Mouse (Mus musculus) adrenal gland, adult (tissue): ENCODE results near the gene Fam234b.

Source experiments
- DNase-seq, 2 experiments: peaks; one replicate each; pipeline ENCODE4 v3.0.0; 2022 to 2023; ENCODE audit warnings: low spot score in 1 of 2; ENCODE audit not compliant: inconsistent age in 2 of 2

Gene Fam234b

DNA sequence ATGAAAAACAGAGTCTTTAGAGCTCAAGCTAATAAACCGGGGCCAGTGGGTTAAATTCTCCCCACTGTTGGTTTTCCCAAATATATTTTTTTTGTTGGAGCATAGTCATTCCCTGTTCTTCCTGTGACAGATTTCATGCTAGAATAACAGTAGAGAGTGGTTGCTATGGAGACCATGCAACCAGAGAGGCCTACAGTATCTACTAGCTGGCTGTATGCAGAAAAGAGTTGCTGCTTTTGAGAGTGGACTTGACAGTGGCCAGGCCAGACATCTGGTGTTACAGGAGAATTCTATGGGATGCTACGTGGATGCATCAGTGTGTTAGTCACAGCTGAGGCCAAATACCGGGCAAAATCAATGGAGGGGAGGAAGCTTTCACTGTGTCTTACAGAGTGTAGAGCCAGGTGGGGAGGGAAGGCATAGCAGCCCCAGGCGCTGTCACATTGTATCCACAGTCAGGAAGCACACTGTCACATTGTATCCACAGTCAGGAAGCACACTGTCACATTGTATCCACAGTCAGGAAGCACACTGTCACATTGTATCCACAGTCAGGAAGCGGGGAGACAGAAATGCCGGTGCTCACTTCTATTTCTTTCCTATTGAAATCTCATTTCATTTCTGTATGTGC, 26.1 kb downstream of the Fam234b start:
- no peak for DNase-seq

GRCm38 (mm10) chr6:135228465-135228941, 30.7 kb downstream of the Fam234b start:
- DNase-seq = no peak

DNA sequence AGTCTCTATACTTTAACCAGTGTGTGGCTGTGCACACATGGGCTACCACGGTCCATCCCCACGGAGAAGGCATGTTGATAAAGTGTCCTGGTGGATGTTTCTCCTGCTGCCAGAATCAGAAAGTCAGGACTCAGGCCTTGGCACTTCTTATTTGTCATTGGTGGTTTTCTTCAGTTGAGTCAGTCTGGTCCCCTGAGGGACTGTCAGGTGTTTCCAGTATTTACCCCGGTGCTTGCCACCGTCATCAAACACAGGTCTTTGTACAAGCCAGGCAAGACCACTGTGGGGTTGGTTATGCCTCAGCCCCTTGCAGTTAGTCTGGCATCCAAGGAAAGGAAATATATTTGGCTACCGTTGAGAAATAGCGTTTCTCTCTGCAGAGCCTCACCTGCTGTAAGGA, 32.8 kb downstream of the Fam234b start:
- no peak for DNase-seq

DNA sequence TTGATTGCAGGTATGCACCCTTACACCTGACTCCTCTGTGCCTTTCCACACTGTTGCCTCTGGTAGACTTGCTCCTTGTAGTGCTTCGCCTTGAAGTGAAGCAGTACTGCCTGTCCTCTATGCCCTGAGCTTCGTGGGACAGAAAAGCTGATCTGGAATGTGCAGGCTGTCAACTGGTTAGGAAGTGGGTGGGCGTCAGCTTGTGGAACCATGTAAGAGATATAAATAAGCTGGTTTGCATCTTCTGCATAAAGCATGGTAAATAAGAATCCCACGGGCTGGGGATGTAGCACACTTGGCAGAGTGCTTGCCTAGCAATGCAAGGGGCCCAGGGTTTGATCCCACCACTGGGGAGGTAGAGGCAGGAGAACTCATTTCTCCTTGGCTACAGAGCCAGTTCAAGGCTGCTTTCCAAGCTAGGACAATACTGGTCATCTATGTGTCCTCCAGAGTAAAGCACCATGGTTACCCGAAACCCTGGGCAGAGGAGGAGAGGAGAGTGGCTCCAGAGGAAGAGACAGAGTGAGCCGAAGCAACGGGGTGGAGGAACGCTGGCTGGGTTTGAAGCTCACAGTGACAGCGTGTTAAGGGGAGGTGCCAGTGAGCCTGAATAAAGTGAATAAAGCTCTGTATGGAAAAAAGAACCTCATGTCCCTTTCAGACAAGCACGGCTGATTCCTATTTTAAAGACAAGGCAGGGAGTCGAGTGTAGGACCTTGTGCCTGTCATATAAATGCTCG, 34.8 kb downstream of the Fam234b start:
- DNase-seq = no peak

DNA sequence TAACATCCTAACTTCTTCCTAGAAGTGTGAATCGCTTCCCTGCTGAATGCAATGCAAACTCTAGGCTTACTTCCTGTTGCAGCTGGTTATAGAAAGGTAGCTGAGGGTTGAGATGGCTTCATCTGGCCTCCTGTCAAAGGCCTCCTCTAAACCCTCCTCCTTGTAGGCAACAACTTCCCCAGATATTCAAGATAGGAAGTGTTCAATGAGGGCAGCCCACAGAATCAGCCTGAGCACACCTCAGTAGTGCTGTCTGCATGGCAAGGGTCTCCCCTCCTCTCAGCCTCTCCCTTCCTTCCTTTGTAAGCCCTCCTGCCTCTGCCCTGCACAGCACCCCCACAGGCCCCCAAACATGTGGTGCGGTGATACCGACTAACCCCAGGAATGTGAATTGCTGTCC, 38.0 kb downstream of the Fam234b start:
- DNase-seq = no peak

GRCm38 (mm10) chr6:135236576-135236975, 38.8 kb downstream of the Fam234b start:
- no peak for DNase-seq

DNA sequence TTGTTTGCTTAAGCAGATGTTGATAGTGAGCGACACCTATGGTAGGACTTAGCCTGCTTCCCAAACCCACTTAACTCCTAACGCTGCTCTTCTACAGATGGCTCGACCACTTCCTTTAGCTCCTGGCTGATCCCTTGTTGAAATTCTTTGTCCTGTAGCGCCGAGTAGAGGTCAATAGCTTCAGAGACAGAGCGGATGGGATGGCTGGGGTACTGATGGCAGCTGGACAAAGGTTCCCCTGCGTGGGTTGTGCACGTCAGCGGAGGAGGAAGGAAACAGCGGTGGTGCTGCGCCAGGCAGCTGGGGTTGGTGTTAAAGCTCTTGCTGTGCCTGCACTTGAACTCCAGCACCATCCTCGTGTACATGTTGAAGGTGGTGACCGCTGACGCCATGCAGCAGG, 39.5 kb downstream of the Fam234b start:
- no peak for DNase-seq

DNA sequence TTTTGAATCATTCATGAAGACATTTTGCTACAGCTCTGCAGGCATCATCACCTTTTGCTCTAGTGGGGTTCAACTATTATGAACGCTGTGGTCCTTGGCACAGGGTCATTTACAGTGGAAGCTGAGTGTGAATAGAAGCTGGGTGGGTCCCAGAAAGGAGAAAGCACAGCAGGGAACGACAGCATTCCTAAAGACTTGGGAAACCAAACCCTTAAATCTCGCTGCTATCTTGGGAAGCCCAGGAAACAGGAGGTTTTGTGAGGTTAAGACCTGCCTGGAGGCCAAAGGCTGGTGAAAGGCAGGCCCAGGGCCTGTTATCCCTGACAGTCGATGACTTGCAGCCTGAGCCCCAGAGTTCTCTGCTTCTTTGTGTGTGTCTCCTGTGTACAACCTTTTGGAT, 40.4 kb downstream of the Fam234b start:
- no peak for DNase-seq

GRCm38 (mm10) chr6:135240361-135240760, 42.6 kb downstream of the Fam234b start:
- peak in 1 of 2 experiments; percentile 20 for DNase-seq

DNA sequence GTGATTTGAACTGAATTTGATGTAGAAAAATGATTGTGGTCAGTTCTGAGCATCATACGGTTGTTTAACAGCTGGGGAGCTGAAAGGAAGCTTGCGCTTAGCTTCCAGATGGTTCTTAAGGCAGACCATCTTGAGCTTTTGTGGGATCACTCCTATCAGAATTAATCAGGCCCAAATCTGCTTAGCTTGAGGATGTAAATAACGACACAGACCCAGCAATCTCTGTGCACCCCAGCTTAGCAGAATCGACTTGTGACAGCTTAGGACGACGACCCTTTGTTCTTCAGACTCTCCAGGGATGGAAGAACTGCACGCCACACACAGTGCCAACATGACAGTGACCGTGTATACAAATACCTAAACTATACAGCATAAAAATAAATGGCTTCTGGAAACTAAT, 47.8 kb downstream of the Fam234b start:
- no peak for DNase-seq

GRCm38 (mm10) chr6:135247861-135248260, 50.1 kb downstream of the Fam234b start:
- DNase-seq = no peak

DNA sequence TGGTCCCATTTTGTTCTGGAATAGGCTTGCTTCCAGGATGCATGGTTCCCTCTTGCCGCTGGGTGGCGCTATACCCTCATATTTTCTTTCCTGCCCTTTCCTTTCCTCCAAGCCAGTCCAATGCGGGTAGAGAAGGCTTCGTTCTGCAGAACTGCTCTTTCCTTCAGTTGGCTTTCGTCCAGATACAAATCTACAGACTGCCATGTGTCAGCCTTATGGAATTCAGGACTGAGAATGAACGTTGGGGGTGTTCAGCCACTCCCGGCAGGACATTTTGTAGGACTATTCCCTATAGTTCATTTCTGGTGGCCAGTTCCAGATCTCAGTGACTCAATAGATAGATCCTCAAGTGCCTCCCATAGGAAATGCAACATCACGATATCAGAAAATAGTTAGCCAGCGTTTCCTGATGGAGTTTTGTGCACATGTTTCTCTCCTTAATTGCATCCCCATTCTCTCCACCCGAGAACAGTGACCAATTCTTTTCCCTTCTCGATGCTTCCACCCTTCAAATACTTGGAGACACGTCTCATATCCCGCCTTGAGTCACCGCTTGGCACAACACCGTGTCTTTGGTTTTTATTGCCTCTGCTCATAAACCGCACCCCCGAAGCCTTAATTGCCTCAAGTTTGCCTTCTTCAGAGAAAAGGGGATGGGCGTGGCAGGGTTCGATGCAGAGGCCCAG, 52.2 kb downstream of the Fam234b start:
- DNase-seq = peak; percentile 64 to 90

DNA sequence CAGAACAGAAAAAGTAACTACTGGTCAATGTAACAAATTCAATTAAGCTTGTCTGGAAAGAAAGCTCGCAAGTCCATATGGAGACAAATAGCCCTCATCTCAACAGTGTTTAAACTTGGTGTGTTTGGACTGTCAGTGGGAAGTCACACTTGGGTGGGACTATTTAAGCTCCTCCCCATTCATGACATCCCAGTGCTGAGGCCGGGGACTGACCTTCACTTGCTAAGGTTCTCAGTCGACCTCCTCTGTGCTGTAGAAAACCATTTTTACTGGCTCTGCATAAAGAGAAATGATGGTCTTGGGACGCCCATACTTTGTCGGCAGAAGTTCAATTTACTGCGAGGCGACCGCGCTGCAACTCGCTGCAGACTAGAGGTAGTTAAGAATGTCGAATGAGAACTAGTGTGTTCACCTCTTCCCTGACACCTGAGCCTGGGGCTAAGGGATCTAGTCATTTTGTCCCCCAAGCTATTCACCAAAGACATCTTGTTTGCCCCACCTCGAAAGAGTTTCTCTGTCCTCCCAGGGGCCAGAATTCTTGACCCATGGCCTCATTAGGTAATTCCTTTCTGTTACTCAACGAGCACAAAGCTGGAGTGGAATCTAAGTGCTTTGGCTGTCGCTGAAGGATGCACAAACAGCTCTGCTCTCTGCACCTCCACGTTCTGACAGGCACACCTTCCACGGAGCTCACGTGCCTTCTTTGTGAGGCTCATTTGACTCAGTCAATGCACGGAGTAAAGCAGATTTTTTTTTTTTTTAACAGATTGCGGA, 53.3 kb downstream of the Fam234b start:
- DNase-seq = peak in 1 of 2 experiments; percentile 43

DNA sequence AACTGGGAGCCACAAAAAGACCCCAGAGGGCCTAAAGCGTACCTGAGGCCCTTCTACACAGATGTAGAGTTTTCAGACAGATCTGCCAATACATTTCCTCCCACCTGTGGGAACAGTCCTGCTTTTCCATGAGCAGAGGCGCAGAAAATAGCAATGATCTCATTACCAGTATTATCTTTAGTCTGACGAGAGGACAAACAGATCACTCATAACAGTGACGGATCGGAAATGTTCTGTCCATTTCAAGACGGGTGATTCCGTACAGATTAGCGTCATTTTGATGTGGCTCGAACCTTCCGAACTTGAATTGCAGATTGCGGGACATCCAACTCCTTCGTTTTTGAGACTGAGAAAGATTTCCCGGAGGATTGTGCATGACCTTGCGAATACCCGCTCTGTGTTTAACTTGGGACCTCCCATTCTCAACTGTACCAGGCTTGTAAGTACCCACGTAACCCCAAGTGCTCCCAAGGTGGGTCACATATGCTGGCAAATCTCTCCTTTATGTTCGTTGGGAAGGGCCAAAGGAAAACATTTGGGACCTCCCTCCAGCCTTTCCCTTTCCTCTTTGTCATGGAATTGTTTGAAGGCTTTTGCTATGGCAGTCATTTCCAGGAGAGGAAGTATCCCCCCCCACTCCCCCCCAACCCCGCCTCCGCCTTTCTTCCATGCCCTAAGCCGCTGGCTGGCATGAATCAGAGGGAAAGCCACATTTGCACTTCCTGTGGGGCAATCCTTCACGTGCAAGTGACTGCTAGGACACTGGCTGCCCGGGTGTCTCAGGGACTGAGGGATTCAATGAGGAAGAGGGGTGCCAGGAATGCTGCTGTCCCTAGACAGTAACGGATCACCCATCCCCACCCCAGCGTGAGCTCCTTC, 54.3 kb downstream of the Fam234b start:
- DNase-seq = no peak

- DNase-seq = peak; percentile 69 to 86
These were observed 54.9 kb downstream of the Fam234b start for GRCm38 (mm10) chr6:135252728-135253077.

GRCm38 (mm10) chr6:135254153-135254552, 56.4 kb downstream of the Fam234b start, which contains the start of gene Gsg1:
Gene Gsg1, minus strand, starts transcription at chr6:135254351.
- DNase-seq = no peak

DNA sequence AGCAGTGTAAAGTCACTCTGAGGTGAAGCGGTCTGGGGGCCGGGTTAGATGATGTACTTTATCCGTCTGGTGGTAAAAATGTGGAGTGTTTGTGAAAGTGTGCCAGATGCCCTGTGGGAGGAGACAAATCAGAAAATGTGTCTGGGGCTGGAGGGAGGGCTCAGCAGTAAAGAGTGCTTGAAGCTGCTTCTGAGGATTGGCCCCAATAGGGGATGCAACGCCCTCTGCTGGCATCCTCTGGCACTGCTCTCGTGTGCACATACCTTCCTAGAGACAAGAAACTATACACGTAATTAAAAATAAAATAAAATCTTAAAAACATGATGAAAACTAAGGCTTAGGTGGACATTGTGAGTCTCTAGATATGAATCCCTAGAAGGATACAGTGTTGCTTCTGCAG, 62.7 kb downstream of the Fam234b start:
- no peak for DNase-seq

- DNase-seq = no peak
These were observed 63.3 kb downstream of the Fam234b start for GRCm38 (mm10) chr6:135261124-135261523.

- no peak for DNase-seq
These were observed 64.8 kb downstream of the Fam234b start for GRCm38 (mm10) chr6:135262565-135262964.

- DNase-seq = no peak
These were observed 66.4 kb downstream of the Fam234b start for GRCm38 (mm10) chr6:135264136-135264535.
